Mouse (Mus musculus) cerebellum, adult 9-10 months (tissue): ENCODE results near the gene Prr19.

ENCODE experiments used
- DNase-seq: peaks from one replicate; pipeline ENCODE4 v3.0.0; 2022

Prr19 gene

DNA sequence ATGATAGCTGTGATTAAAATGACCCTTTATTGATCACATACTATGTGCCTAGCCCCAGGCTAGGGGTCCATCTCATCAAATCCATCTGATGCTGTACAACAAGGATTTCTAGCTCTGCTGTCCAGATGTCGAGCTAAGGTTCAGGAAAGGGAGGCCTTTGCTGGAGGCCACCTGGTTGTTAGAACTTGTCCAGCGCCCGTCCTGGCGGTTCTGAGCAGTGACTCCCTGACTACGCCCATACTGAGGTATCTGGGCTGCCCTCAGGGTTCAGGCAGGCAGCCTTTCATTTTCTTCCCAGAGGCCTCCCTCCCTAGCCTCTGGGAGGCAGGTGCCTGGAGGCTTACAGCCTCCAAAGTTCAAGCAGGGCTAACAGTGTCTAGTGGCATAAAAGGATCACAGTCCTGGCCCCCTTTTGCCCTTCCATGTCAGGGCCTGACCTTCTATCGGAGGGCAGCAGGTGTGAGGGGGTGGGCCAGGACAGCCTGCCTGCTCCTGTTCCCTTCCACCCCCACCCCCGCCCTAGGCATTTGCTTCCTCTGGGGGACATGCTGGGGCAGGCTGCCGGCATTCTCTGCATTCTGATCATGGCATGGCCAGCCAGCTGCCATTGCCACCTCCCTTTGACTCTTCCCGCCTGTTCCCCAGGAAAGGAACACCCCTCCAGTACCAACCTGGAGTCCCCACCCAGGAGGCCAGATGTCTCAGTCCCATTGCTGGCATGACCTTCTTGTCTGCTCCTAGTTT is 25.5 kb upstream of the Prr19 start:
- DNase-seq, result peak; percentile 55

- DNase-seq, result peak; percentile 60
Measured at GRCm38 (mm10) chr7:25277405-25277804, 23.8 kb upstream of the Prr19 start.

DNA sequence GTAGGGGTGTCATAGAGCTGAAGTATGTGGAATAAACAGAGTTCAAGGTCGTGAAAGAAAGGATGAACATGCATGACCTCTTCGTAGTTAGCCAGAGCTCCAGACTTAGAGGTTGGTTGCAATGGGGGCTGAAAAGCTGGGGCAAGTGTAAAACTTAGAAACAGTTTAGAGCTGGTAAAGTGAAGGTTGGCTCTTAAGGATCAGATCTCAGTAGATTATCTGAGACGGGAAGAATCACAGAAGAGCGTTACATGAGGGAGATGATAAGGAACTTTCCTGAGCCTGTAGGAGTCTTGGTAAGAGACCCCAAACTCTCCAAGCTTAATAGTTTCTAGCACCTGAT is 23.2 kb upstream of the Prr19 start:
- DNase-seq, result no peak

- peak; percentile 91 for DNase-seq
Measured at GRCm38 (mm10) chr7:25278341-25279075, 22.7 kb upstream of the Prr19 start.

GRCm38 (mm10) chr7:25279076-25279860 is 21.9 kb upstream of the Prr19 start:
- DNase-seq, result peak; percentile 94

GRCm38 (mm10) chr7:25279861-25280791 is 21.1 kb upstream of the Prr19 start:
- DNase-seq, result peak; percentile 81

- peak; percentile 69 for DNase-seq
Measured at GRCm38 (mm10) chr7:25281166-25281733, 20.0 kb upstream of the Prr19 start.

- DNase-seq, result peak; percentile 96
Measured at GRCm38 (mm10) chr7:25281734-25282601, 19.2 kb upstream of the Prr19 start.

DNA sequence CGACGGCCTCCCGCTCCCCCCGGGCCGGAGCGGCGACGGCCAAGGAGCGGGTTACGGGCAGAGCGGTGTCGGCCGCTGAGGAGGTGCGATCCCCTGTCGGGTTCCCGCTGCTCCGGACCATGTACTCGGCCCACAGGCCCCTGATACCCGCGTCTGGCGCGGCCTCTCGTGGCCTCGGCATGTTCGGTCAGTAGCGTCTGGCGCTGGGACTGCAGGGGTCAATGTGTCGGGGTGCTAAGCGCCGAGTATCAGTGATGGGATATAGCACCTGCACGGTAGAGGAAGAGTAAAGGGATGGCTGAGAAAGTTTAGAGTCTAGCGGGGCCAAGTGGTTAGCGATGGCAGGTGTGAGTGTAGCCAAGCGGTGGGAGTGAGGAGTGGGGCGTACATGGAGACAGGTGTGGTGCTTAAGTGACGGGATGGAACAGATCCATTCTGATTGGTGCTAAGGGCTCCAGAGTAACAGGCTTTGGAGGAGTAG is 18.4 kb upstream of the Prr19 start:
- peak; percentile 76 for DNase-seq

DNA sequence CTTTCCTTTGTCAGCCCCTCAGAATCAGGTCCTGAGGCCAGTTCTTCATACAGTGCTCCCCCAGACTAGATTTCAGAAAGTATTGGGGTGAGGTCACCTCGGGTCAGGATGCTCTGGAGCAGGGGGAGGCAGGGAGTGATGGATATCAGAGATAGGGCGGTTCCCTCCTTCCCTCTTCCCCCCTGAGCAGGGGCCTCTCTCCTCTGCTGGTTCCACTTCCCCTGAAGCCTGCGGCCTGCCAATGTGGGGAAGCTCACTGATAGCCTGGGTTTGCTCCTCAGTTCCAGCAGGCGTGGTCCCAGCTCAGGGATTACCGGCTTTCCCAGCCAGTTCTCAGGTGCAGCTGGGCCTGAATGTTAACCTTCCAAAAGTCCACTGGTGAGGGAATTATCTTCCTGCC is 17.6 kb upstream of the Prr19 start:
- no peak for DNase-seq

GRCm38 (mm10) chr7:25284171-25284570 is 17.0 kb upstream of the Prr19 start:
- DNase-seq, result no peak

DNA sequence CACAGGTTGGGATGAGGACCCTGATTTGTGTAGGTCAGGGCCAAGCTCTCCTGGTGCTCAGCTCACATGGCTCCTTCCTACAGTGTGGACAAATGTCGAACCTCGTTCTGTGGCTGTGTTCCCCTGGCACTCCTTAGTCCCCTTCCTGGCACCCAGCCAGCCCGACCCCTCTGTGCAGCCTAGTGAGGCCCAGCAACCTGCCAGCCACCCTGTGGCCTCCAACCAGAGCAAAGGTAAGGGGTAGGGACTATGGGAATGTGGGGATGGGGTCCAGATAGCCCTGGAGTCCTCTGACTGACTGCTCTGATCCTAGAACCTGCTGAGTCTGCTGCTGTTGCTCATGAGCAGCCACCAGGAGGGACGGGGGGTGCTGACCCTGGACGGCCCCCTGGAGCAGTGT is 16.4 kb upstream of the Prr19 start:
- peak; percentile 73 for DNase-seq

GRCm38 (mm10) chr7:25285511-25286238 is 15.5 kb upstream of the Prr19 start:
- DNase-seq, result no peak

GRCm38 (mm10) chr7:25286989-25287388 is 14.2 kb upstream of the Prr19 start:
- no peak for DNase-seq

DNA sequence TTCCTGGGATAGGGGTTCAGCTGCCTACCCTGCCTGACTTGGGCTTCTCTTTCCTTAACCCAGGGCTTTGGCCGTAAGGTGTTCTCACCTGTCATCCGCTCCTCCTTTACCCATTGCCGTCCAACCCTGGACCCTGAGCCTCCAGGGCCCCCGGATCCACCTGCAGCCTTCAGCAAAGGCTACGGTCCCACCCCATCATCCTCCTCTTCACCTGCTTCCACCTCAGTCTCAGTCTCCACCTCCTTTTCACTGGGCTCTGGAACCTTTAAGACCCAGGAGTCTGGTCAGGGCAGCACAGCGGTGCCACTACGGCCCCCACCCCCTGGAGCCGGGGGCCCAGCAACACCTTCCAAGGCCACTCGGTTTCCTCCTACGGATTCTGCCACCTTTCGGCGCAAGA is 13.2 kb upstream of the Prr19 start:
- DNase-seq, result no peak

GRCm38 (mm10) chr7:25288721-25289120 is 12.5 kb upstream of the Prr19 start:
- DNase-seq, result no peak

- DNase-seq, result no peak
Measured at GRCm38 (mm10) chr7:25289925-25290324, 11.3 kb upstream of the Prr19 start.

- DNase-seq, result no peak
Measured at GRCm38 (mm10) chr7:25290463-25290862, 10.7 kb upstream of the Prr19 start.

DNA sequence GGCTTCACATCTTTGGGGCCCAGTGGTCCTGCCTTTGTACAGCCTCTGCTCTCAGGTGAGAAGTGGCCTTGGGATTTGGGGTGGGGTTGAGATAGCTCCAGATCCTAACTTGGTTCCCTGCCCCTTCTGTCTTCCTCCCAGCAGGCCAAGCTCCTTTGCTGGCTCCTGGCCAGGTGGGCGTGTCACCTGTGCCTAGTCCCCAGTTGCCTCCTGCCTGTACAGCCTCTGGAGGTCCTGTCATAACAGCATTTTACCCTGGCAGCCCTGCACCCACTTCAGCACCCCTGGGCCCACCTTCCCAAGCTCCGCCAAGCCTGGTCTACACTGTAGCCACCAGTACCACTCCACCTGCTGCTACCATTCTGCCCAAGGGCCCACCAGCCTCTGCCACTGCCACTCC is 10.3 kb upstream of the Prr19 start:
- DNase-seq, result no peak

DNA sequence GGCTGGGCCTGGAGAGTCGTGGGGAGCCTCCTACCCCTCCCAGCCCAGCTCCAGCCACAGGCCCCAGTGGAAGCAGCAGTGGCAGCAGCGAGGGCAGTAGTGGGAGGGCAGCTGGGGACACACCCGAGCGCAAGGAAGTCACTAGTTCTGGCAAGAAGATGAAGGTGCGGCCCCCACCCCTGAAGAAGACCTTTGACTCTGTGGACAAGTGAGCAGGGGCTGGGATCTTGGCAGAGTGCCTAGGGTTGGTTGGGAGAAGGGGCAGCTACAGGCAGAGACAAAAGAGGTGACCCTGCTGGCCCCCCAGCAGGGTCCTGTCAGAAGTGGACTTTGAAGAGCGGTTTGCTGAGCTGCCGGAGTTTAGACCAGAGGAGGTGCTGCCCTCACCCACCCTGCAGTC is 9.1 kb upstream of the Prr19 start:
- DNase-seq, result no peak
